Mouse (Mus musculus) liver, adult (tissue): ENCODE data around the gene Pepd.
A peak's percentile ranks its signal among the peaks of the same experiment; 100 is the strongest.

ENCODE experiments used
- GATA4 ChIP-seq: IDR thresholded peaks from 2 replicates; pipeline ENCODE4 v1.6.1; 2014; ENCODE audit warnings: mild to moderate bottlenecking, low read length; ENCODE audit not compliant: insufficient replicate concordance

Pepd gene

DNA sequence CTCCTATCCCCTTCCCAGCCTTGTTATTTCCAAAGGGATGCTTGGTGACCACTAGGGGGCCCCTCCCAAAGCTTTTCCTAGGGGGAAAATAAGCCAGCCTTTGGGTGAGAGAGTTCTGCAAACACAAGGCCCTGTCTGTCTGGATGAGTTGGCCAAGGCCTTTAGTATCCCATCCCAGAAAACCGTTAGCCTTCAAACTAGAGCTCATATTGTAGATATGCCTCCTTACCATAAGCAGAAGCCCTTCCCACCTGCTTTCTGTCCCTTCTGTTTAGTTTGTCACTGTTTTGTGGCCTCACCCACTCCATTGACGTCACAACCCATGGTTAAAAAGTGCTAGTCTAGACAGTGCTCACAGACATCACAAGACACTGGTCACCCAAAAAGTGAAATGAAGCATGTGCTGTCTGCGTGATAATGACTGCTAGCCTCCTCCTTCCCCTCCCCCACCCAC, 114.7 kb downstream of the Pepd start:
- no peak for TF ChIP-seq GATA4

DNA sequence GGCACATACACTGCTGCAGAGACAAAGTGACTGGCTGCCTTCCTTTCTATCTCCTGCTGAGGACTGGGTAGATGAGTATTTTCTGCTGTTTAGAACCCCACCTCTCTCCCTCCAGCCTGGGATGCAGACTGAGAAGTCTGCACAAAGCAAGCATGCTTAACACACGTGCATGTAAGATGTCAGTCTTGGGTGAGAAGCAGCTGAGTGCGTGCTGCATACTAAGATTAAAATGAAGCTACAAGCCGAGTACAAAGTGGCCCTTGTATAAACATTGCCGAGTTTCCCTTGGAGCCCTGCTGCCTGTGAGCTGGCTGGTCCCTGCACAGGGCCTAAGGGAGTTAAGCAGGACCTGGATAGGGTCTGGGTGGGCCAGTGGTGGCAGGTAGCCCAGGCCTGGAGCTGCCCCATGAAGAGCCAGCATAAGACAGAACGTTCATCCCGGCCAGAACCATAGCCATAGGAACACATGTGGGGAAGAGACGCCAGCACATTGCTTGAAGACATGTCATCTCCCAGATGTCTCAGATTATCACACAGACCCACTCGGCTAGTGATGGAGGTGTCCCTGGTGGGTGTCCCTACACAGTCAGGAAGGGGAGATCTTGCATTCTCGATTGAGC, 115.7 kb downstream of the Pepd start:
- TF ChIP-seq GATA4: no peak

DNA sequence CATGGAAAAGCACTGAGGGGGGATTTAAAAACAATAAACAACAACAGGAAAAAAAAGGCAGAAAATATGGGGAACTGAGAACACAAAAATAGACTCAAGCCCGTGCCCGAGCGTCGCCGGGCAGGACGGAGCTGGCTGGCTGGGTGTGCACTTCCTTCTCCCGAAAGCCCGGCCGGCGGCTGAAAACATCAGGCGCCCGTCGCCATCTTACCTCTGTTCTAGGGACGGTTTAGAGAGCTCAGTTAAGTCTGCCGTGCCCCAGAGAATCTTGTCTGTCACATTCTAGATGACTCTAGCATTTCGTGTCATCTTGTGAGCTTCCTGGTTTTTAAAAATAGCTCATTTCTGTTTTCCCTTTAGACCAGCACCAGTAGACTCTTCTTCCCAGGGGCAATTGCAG, 116.4 kb downstream of the Pepd start:
- no peak for TF ChIP-seq GATA4

DNA sequence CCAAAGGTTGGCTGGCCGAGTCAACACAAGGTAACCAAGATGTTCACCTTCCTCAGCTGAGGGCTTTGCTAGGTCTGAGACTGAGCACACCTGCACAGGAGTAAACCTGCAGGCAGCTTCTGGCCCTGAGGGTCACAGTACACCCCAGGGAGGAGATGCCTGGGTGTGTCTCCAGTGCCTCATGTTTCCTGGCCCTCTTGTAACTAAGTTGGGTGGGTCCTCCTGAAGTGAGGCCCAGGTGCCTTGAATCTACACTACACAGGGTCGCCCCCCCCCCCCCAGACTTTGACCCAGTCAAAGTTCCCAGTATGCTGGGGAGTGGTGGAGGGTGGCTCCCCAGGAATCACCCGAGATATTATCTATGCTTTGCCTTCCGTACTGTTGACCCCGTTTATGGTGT, 117.0 kb downstream of the Pepd start:
- TF ChIP-seq GATA4: peak; percentile 16; the same call in 1 of the 2 replicates

DNA sequence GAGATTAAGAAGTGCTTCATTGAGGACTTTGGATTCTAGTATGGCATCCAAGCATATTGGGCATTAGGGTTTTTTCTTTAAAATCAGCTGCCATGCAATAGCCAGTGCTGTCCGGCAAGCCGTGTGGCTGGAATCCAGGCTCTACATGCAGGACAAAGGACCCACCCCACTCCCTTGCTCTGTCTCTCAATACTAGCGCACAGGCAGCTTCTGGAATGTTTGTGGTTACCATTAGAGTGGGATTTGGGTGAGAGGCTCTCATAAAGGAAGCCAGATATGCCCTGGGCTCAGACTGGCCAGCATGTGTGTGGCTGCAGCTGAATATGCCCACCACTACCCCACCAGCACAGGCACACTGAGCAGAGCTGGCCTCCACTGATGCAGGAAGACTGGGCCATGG, 117.5 kb downstream of the Pepd start:
- no peak for TF ChIP-seq GATA4

DNA sequence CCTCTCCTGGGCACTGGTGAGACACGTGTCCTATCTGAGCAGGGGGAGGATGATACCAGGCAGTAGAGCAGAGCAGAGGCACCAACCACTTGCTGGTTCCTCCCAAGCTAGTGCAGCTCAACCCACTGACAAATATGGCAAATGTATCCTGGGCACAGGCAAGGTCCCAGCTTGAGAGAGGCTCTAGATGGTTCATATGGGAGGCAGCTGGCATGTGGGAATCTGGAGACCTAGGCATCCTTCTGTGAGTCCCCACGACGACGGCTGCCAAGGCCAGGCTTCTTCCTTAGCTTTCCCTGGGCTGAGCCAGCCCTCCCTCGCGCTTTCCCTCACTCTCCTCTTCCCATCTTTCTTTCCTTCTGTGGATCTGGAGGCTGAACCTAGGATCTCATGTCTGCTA, 118.4 kb downstream of the Pepd start:
- no peak for TF ChIP-seq GATA4

DNA sequence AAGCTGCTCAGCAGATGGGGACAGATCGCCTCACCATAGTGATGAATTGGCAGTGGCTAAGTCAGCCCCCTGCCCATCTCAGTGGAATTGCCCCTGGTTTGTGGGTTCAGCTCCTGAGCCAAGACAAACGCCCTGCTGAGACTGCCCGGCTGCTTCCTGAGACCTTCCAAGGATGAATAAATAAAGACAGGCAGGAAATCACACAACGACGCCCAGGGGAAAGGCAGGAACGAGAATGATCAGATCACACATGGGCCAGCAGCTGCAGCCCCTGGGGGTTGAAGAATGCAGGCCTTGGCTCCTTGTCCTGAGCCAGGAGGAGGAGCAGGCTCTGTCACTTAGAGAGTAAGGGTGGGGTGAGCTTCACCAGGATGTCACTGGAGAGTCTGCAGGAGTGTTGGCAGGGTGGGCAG, 123.0 kb downstream of the Pepd start:
- TF ChIP-seq GATA4: no peak

DNA sequence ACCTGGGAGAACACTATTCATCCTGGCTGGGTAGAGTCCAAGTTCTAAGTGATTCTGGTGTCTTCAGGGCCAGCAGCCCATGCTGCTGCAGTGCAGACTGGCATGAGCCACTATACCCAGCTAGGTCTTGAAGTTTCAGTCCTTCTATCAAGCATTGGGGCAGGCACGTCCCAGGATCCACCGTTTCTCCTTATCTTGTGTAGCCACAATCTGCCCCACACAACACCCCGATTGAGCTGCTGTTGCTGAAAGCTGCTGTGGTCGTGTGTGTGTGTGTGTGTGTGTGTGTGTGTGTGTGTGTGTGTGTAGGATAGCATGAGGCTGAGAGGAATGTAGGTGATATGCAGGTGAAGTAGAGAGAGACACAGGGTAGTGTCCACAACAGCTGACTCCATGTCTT, 123.4 kb downstream of the Pepd start:
- no peak for TF ChIP-seq GATA4

DNA sequence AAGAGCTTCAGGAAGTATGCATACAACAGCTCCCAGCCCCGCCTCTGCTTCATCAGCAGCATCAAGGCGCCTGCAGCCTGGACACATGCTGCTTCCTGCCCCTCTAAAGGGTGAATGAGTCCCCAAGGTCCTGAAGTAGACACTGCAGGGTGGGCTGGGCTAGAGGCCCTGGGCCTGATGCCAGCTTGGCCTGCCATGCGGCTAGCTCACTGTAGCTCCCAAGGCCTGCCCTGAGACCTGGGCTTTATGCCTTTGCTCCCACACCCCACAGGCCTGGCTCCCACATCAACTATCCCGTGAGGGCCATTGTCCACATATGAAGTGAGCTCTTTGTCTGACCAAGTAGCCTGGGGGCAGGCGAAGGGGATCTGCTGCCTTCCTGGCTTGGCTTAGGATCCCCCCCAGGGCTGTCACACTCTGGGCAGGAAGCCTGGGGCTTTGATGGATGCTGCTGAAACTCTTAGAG, 124.1 kb downstream of the Pepd start:
- TF ChIP-seq GATA4: no peak

DNA sequence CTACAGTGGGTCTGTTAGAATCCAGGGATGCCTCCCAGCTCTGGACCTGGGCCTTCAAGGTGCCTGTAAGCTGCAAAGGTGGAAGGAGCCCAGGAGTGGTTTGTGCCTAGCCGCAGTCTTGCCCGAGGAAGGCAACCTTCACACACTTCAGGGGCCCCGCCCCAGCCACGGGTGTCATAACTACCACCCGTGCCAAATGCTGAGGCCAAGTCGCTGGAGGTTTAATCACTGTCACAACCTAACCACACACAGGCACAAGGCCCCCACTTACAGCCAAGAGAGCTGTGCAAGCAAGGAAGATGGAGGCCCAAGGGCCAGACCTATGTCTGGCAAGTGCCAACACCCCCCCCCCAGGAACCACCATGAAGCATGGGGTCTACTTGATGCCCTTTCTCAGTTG, 125.2 kb downstream of the Pepd start:
- no peak for TF ChIP-seq GATA4

DNA sequence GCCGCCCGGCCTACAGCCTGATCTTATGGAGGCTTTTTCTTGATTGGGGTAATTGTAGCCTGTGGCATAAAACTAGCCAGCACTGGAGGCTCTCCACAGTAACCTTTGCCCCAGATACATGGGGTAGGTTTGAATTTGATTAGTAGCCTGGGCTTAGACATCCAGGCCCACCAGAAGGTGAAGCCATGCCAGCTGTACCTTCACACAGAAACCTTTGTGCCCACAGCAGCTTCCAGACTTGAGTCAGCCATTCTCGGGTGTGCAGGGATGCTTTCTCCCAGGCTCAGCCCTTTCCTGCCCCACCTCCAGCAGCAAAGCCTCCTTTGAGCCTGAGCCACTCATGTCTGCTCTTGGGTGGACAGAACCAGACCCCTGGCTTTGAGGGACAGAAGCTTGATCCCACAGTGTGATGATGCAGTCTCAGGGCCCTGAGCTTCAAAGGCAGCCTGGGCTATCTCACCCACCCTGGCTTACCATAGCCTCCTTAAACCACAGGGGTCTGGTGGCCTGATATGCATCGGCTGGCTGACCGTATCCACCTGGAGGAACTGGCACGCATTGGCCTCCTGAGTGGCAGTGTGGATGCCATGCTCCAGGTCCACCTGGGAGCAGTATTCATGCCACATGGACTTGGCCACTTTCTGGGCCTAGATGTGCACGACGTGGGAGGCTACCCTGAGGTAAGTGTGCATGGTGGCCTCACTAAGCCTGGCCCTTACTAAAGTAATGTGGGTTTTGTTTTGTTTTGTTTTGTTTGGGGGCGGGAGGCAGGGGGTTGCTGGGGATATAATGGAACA, 128.2 kb downstream of the Pepd start:
- no peak for TF ChIP-seq GATA4

DNA sequence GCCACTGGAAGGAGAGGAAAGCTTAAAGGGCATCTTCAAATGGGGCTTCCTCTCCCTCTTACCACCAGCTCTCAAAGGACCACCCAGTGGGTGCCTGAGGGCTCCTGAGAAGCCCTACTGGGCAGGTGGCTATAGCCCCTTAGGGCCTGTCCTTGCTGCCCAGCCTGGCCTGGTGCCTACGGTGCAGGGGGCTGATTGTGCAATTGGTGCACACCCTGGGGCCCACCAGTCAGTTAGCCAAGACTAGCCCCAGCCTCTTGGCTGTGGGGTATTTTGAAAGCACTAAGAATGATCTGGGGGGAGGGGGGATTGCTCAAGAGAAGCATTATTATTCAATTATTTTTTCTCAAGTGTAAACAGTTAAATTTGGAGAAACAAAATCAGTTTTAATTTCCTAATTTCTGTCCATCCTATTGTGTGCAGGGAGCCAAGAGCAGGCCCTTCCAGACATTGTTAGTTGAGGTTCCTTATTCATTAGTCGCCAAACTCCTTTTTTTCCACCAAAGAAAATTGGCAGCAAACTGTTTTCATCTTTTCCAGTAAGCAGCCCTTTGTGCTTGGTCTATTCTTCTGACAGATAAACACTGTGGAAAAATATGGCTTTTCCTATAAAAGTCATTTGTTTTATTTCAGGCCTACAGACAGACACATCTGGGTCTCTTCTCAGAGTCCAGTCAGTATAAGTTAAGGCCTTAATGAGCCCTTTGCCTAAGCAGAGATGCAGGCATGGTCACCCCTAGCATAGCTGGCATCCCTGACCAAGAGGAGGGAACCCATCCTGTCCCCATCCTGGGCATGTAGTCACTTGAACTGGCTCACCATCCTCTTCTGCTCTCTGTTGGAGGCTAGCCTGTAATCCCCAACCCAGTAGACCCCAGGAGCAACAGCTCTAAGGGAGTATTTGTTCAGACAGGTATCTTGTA, 129.4 kb downstream of the Pepd start:
- no peak for TF ChIP-seq GATA4

DNA sequence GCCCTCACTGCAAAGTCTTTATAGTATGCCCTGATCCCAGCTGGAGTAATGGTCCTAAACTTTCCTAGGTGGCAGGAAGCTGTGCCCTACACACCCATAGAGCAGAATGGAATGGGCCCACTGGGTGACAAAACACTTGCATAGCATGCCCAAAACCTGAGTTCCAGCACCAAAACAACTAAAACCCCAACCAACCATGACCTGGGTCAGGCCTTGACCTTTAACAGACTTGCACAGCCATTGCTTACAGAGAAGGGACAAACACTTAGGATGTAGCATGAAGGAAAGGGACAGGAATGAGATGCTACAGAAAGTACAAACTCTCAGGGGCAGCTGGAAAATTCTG, 130.0 kb downstream of the Pepd start:
- TF ChIP-seq GATA4: no peak

DNA sequence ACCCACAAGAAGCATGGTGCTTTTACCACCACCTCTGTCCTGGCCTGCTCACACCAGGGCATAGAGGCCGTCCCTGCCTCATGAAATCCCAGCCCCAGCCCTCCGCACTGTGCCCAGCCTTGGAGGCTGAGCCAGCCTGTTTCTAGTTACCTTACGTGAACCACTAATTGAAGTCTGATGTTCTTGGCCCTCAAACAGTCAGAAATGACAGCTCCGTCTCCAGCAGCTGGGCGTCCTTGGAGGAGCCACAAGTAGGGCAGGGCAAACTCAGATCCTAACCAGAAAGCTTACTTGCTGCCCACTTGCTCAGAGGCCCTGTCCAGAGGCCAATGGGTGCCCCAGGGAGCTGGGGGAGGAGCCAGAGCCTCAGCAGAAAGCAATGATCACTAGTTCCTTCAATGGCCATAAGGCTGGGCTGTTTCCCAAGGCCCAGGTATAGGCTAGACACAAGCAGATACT, 130.6 kb downstream of the Pepd start:
- no peak for TF ChIP-seq GATA4

DNA sequence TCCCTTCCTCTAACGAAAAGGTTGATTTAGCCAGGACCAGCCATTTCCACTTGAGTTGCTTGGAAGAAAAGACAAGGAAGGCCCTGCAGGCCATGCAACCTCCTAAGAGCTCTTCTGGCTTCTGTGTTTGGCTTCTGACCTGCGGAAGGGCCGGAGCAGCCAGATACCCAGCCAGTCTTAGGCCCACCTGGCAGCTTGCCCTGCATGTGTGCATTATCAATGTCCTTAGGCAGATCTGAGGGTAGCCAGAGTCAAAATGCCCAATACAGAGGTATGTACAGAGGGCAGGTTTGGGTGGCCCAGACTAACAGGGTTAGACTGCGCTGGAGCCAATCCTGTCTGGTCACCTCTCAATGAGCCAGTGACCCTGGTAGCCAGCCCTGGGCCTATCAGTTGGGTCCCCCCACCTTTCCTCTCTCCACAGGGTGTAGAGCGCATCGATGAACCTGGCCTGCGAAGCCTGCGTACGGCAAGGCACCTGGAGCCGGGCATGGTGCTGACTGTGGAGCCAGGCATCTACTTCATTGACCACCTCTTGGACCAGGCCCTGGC, 131.2 kb downstream of the Pepd start:
- no peak for TF ChIP-seq GATA4
